Mouse (Mus musculus) layer of hippocampus, postnatal 25 days (tissue): ENCODE results near the gene Mras. TPM values are rescaled to one million over a fixed set of nuclear protein-coding genes. Genes with fewer than 3 reads are reported as not detected.
A peak's percentile ranks its signal among the peaks of the same experiment; 100 is the strongest.

Experiments
- DNase-seq, 2 experiments: peaks; one replicate each; pipeline ENCODE4 v3.0.0; 2022; ENCODE audit warnings: mixed read lengths in 2 of 2, low spot score in 1 of 2; ENCODE audit errors: extremely low spot score in 1 of 2
- total RNA-seq, 2 experiments: library from RNA; stranded (reverse); gene quantifications; 2 replicates each; pipeline ENCODE4 v1.2.3; 2021

Mras gene
- total RNA-seq, 2 experiments from 2014 or later: 134 to 138 TPM

- no peak for DNase-seq
These were observed 71.3 kb downstream of the Mras start for GRCm38 (mm10) chr9:99365906-99366305.

- no peak for DNase-seq
These were observed 74.1 kb downstream of the Mras start for GRCm38 (mm10) chr9:99363076-99363475.

GRCm38 (mm10) chr9:99361946-99362345 lies 75.2 kb downstream of the Mras start:
- DNase-seq: no peak

DNA sequence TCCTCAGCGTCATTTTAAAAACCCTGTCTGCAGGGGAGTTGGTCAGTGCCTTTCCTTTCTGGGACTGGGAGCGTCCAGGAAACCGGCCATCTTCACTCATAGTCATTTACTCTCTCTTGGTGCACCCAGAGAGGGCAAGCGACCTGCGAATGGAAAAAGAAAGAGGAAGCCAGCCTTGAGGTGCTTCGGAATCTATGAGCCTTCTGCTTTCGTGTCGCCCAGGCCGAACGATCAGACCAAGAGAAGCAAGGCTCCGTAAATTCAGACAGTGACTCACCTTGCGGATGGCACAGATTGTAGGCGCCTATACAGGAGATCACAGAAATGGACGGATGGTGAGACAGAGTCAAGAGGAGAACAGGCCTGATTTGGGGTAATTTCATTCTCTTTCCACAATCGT lies 78.2 kb downstream of the Mras start:
- no peak for DNase-seq

GRCm38 (mm10) chr9:99357921-99358692 lies 79.1 kb downstream of the Mras start, which contains the start of gene Esyt3:
Esyt3 (minus strand) TSS chr9:99358557.
- DNase-seq: peak in 1 of 2 experiments; percentile 40

- no peak for DNase-seq
These were observed 79.6 kb downstream of the Mras start for GRCm38 (mm10) chr9:99357561-99357920.

- DNase-seq: no peak
These were observed 81.2 kb downstream of the Mras start for GRCm38 (mm10) chr9:99355971-99356370.

GRCm38 (mm10) chr9:99354796-99355195 lies 82.4 kb downstream of the Mras start:
- no peak for DNase-seq

DNA sequence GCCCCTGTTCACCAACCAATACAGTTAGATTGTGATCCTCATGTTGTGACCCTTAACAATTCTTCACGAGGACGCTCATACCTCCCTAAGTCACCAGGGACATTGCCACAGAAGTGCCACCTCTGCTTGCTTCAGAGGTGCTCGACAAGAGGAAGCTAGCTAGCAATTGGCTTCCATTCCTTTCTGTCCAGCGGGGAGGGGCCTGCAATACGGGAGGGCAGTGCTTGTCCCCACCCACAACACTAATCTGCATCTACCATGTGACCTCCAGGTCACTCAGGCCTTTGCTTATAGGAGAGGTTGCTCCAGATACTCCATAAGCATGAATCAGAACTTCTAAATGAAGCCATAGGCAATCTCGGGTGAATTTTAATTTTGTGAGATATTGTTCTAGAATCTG lies 83.8 kb downstream of the Mras start:
- DNase-seq: no peak

DNA sequence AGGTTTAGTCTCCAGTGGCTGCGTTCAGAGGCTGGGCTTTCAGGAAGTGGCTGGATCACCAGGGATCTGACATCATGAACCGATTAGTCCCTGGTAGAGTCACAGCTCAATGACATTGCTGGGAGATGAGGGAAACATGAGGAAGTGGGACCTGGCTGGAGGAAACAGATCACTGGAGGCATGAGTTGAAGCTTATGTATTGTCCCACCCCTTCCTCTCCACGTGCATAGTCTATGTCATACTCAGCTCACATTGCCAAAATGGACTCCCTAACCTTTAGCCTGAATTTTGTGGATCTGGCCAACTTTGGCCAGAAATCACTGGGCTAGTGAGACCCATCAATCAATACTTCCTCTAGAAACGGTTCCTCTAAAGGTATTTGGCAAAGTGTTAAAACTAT lies 84.2 kb downstream of the Mras start:
- DNase-seq: no peak

GRCm38 (mm10) chr9:99345351-99345792 lies 91.8 kb downstream of the Mras start:
- peak; percentile 38 for DNase-seq

DNA sequence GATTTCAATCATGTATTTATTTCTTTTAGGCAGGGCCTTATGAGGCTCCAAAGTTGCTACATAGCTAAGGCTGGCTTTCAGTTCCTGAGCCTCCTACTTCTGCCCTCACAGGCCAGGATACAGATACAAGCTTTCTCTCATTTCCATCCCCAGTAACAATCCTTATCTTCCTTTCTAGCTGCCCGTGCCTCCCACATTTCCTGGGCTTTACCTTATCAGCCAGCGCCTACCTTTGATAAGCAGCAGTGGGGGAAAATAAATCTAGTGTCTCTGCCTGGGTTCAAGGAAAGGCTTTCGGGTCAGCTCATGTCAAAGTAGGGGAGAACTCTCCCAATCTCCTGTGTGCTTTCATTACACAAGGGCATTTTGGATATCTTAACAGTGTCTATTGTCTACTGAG lies 95.6 kb downstream of the Mras start:
- no peak for DNase-seq

DNA sequence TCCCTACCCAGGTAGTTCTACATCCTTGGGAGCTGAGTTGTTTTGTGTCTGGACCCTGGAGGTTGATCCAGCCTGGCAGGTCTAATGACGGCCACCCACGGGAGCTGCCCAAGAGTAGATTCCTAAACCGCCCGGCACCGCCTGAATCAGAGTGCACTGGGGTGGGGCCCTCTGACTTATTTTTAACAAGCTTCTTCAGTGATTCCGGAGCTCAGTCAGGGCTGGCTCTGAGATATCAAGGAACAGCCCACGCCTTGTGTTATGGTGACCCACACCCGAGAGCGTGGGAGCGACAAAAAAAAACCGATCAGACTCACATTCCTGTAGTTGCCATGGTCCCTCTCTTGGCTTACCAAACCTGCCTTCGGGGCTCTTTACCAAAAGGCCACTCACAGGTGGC lies 97.1 kb downstream of the Mras start:
- DNase-seq: no peak

DNA sequence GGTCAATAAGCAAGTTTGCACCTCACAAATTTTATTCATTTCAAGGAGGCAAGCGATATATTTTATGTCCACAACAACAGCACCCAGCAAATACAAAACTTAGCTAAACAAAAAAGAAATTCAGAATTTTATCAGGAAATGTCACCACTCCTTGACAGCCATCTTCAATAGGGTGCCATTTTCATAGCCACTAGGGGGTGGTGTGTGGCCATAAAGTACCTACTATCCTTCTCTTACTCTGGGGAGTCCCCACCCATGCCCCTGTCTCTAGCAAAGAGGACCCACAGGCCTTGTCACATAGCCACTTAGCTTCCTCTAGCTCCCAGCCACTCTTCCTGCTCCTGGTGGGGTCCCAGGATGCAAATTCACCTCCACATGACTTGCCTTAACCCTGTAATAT lies 98.0 kb downstream of the Mras start:
- no peak for DNase-seq

DNA sequence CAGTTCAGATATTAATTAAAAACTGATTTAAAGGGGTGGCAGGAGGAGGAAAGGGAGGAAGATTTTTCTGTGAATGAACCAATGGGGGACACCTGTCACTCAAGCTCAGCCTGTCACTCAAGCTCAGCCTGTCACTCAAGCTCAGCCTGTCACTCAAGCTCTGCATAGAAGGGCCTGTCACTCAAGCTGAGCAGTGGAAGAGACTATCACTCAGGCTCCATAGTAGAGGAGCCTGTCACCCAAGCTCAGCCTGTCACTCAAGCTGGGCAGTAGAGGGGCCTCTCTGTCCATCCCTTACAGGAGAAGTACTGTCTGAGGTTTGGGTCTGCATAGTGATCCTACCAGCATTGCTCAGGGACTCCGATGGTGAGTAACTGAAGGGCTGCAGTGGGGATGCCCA lies 98.9 kb downstream of the Mras start:
- no peak for DNase-seq

DNA sequence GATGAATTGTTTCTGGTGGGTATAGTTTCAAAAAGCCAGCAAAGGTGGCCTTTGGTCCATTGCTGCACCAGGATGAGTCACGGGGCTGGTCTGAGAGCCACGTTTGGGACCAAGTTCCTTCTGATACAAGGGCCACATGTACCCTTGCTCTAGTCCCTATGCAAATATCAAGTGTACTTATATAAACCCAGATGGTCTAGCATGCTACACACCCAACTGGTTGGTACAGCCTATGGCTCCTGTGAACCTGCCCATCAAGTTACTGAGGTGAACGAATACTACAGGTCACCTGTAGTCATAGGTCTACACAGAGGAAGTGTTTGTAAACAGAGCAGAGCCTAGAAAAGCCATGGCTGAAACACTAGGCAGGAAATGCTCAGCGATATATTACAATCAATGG lies 100.6 kb downstream of the Mras start:
- no peak for DNase-seq

Other genes starting within 250 kb of the Mras start
- not detected for gene Faiml, start 200.1 kb downstream of the Mras start, total RNA-seq
- gene Cep70, start 194.0 kb downstream of the Mras start, total RNA-seq: 10 to 100 TPM; 15.8 to 29.3 TPM
- gene Esyt3, start 78.8 kb downstream of the Mras start, total RNA-seq: 1 to 10 TPM; 1.8 to 2.2 TPM
- under 1 TPM; 0.30 to 0.56 TPM for gene Nme9, start 14.1 kb upstream of the Mras start, total RNA-seq
- 10 to 100 TPM; 50.8 to 57.2 TPM for gene Armc8, start 131.5 kb upstream of the Mras start, total RNA-seq
- gene Dbr1, start 138.4 kb upstream of the Mras start, total RNA-seq: 10 to 100 TPM; 13.5 to 14.3 TPM
- gene A4gnt, start 175.1 kb upstream of the Mras start, total RNA-seq: not detected
- 10 to 100 TPM; 22.6 to 25.3 TPM for gene Dzip1l, start 192.1 kb upstream of the Mras start, total RNA-seq